Mouse (Mus musculus) small intestine, adult 2 months (tissue): ENCODE data around the gene Dnajc22.

Source experiments
- CTCF ChIP-seq: fragments of 200-500 bp; IDR thresholded peaks from 2 replicates; pipeline ENCODE4 v1.5.1; 2012; ENCODE audit warnings: low read depth, mild to moderate bottlenecking, control low read depth, inconsistent platforms, low read length, moderate library complexity, mixed read lengths; ENCODE audit not compliant: insufficient replicate concordance, insufficient read length; ENCODE audit errors: extremely low read depth
- POLR2A ChIP-seq: fragments of 200-500 bp; IDR thresholded peaks from 2 replicates; pipeline ENCODE4 v1.6.1; 2012; ENCODE audit warnings: low read depth, mild to moderate bottlenecking, control low read depth, inconsistent platforms, low read length, moderate library complexity

DNA sequence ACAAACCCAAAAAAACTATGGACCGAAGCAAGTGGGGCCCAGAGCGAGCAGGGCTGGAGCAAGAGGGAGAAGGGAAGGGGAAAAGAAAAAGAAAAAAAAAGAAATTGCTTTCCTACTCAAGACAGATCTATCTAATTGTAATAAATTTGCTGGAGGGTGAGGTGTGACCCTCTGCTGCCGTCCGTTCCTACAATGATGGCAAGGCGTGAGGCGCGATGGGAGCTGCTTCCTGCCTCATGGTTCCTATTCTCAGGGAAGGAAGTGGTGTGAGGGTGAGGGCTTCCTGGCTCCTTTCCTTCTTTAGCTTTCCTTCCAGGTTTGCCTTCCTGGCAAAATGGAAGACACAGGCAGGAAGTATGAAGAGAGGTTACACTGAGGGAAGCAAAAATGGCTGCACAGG is 57.5 kb downstream of the Dnajc22 start:
- TF ChIP-seq CTCF (no peak), POLR2A (no peak)
